Mouse (Mus musculus) adrenal gland, adult 18-20 months (tissue): Measurements from ENCODE around the gene Speer4a. TPM values are rescaled to one million over a fixed set of nuclear protein-coding genes. Genes with fewer than 3 reads are reported as not detected.
A peak's percentile ranks its signal among the peaks of the same experiment; 100 is the strongest.
"Not testable (repeated sequence)": the region's sequence is repeated elsewhere in the genome, so short reads cannot be mapped to it uniquely, and the experiment has no call there.

Source experiments
- DNase-seq, 2 experiments: peaks; one replicate each; pipeline ENCODE4 v3.0.0; 2021 to 2022; ENCODE audit warnings: low spot score in 2 of 2
- long read RNA-seq, 2 experiments: library from polyadenylated mRNA; stranded (forward); transcript quantifications; one replicate each; pipeline ENCODE4 v2.0.0; 2021
- total RNA-seq, 2 experiments: library from RNA; stranded (reverse); gene quantifications; 1 replicate in 1 of 2; 2 replicates in 1 of 2; pipeline ENCODE4 v1.2.3; 2021

Gene Speer4a
- under 1 TPM in 1 of 2 experiments, not detected in 1; 0.17 TPM for total RNA-seq
- long read RNA-seq, experiment 1: 0 reads
- long read RNA-seq, experiment 2: 0 reads

DNA sequence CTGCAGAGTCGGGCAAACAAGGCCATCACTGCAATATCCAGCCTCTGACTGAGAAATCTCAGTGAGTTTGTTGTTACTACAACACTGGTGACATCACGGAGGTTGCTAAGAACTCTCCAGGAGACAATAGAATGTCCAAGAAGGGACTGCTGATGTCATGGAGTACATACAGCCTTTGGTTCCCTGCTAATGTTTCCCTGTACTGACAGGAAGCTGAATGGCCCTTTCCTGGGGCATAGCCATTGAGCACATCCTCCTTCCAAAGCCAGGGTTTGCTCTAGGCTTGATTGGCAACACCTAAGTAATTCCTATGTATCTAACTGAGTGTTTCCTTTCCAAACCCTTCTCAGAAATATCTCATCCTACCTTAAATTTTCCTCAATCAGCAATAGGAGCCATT, at the start of gene Speer4a:
TSS of gene Speer4a (minus strand) at position 101 of the 400 bp plus-strand sequence.
- DNase-seq: not testable (repeated sequence)

DNA sequence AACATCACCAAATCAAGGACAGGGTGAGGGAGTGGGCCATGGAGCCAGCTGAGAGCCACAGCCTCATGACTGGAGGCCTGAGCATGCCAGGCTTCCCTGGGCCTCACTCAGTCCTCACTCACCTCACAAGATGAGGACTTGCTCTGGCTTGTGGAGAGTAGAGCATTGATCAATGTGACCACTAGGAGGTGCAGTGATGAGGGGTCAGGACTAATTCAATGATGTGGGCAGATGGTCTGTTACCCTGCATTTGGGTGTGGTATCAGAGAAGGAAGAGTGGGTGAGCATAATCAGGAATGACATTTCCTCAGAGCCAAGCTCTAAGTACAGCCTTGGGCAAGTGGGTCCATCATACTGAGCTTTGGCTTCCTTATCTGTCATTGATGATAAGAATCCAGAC, 39.7 kb upstream of the Speer4a start:
- DNase-seq: not testable (repeated sequence)

DNA sequence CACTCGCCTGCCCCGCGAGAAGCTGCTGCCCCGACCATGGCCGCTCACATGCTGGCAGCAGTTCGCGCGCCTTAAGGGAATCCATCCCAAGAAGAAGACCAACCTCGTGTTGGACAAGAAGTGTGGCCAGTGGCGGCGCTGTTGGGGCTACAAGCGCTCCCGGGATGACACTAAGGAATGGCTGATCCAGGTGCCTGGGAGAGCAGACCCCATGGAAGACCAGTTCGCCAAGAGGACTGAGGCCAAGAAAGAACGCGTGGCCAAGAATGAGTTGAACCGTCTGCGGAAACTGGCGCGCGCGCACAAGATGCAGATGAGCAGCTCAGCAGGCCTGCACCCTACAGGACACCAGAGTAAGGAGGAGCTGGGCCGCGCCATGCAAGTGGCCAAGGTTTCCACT, 31.4 kb upstream of the Speer4a start:
- DNase-seq: no peak

DNA sequence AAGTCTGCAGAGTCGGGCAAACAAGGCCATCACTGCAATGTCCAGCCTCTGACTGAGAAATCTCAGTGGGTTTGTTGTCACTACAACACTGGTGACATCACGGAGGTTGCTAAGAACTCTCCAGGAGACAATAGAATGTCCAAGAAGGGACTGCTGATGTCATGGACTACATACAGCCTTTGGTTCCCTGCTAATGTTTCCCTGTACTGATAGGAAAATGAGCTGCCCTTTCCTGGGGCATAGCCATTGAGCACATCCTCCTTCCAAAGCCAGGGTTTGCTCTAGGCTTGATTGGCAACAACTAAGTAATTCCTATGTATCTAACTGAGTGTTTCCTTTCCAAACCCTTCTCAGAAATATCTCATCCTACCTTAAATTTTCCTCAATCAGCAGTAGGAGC, 19.1 kb upstream of the Speer4a start, which contains the start of gene Gm7347:
TSS of gene Gm7347 (minus strand) at position 101 of the 400 bp plus-strand sequence.
- not testable (repeated sequence) for DNase-seq

DNA sequence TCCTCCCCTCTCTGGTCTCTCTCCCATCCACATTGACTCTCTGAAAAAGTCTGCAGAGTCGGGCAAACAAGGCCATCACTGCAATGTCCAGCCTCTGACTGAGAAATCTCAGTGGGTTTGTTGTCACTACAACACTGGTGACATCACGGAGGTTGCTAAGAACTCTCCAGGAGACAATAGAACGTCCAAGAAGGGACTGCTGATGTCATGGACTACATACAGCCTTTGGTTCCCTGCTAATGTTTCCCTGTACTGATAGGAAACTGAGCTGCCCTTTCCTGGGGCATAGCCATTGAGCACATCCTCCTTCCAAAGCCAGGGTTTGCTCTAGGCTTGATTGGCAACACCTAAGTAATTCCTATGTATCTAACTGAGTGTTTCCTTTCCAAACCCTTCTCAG, 16.5 kb downstream of the Speer4a start, which contains the start of gene Gm5862:
TSS of gene Gm5862 (minus strand) at position 101 of the 400 bp plus-strand sequence.
- DNase-seq: not testable (repeated sequence)

DNA sequence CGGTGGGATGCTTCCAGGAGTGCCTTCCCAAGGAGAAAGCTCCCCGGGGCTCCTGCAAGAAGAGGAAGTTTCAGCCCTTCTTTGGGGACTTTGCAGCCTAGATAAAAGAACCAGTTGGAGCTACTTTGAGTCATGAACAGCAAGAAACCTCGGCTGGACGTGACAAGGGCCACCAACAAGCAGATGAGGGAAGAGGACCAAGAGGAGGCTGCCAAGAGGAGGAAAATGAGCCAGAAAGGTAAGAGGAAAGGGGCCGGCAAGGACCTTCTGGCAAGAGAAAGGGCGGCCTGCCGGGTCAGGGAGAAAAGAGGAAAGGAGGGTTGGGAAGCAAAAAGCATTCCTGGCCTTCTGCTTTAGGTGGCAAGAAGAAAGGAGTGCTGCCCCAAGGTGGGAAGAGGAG, 31.7 kb downstream of the Speer4a start:
- not testable (repeated sequence) for DNase-seq

DNA sequence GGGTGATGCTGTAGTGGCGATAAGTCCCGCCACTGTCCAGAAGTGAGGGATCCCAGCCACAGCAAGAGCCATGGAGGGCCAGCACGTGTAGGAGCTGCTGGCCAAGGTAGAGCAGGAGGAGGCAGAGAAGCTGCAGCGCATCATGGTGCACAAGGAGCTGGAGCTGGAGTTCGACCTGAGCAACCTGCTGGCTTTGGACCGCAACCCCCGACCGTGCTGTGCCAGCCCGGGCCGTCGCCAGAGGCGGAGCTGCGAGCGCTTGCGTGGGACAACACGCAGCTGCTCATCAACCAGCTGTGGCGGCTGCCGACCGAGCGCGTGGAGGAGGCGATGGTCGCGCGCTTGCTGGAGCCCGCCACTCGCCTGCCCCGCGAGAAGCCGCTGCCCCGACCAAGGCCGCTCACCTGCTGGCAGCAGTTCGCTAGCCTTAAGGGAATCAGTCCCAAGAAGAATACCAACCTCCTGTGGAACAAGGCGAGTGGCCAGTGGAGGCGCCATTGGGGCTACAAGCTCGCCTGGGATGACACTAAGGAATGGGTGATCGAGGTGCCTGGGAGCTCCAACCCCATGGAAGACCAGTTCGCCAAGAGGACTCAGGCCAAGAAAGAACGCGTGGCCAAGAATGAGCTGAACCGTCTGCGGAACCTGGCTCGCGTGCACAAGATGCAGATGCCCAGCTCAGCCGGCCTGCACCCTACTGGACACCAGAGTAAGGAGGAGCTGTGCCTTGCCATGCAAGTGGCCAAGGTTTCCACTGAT, 32.2 kb downstream of the Speer4a start:
- DNase-seq: peak; percentile 19 to 21

DNA sequence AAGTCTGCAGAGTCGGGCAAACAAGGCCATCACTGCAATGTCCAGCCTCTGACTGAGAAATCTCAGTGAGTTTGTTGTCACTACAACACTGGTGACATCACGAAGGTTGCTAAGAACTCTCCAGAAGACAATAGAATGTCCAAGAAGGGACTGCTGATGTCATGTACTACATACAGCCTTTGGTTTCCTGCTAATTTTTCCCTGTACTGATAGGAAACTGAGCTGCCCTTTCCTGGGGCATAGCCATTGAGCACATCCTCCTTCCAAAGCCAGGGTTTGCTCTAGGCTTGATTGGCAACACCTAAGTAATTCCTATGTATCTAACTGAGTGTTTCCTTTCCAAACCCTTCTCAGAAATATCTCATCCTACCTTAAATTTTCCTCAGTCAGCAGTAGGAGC, 34.7 kb downstream of the Speer4a start, which contains the start of gene Gm1979:
TSS of gene Gm1979 (minus strand) at position 101 of the 400 bp plus-strand sequence.
- not testable (repeated sequence) for DNase-seq

DNA sequence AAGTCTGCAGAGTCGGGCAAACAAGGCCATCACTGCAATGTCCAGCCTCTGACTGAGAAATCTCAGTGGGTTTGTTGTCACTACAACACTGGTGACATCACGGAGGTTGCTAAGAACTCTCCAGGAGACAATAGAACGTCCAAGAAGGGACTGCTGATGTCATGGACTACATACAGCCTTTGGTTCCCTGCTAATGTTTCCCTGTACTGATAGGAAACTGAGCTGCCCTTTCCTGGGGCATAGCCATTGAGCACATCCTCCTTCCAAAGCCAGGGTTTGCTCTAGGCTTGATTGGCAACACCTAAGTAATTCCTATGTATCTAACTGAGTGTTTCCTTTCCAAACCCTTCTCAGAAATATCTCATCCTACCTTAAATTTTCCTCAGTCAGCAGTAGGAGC, 50.8 kb downstream of the Speer4a start, which contains the start of gene Gm21698:
TSS of gene Gm21698 (minus strand) at position 101 of the 400 bp plus-strand sequence.
- not testable (repeated sequence) for DNase-seq

Other genes starting within 250 kb of the Speer4a start
- gene Gm21663, start 97.2 kb downstream of the Speer4a start, total RNA-seq: not detected
- not detected for gene Gm21671, start 85.1 kb downstream of the Speer4a start, total RNA-seq
- not detected for gene Gm21680, start 66.9 kb downstream of the Speer4a start, total RNA-seq
- gene Gm21698, start 50.9 kb downstream of the Speer4a start, total RNA-seq: not detected
- gene Gm1979, start 34.8 kb downstream of the Speer4a start, total RNA-seq: not detected
- gene Gm5862, start 16.6 kb downstream of the Speer4a start, total RNA-seq: not detected
- gene Gm7347, start 19.0 kb upstream of the Speer4a start, total RNA-seq: not detected
- not detected for gene Gm10471, start 49.7 kb upstream of the Speer4a start, total RNA-seq
- not detected for gene 5031410I06Rik, start 65.8 kb upstream of the Speer4a start, total RNA-seq
- gene Gm10220, start 81.9 kb upstream of the Speer4a start, total RNA-seq: not detected
- gene Gm7361, start 218.1 kb upstream of the Speer4a start, total RNA-seq: not detected